Mouse (Mus musculus) hindbrain, embryonic 11.5 days (tissue): ENCODE measurements around the gene Mast1. TPM values are rescaled to one million over a fixed set of nuclear protein-coding genes. Genes with fewer than 3 reads are reported as not detected.
"Not testable (repeated sequence)": the region's sequence is repeated elsewhere in the genome, so short reads cannot be mapped to it uniquely, and the experiment has no call there.

Experiments
- ATAC-seq: fragments of 200-750 bp; cut with Nextera tagmentation; 2 replicates; pipeline ENCODE4 v1.8.0; 2017; ENCODE audit warnings: mild to moderate bottlenecking, moderate TSS enrichment, moderate library complexity; ENCODE audit not compliant: low FRiP score
- DNase-seq: peaks from one replicate; pipeline ENCODE4 v3.0.0-alpha.2; 2015; ENCODE audit warnings: low spot score
- H3K27ac ChIP-seq: fragments of 300-500 bp; sonication (generic); 2 replicates; pipeline ENCODE4 v1.5.1; 2014; ENCODE audit warnings: mild to moderate bottlenecking, low read depth, low read length
- H3K27me3 ChIP-seq: fragments of 300-500 bp; sonication (generic); 2 replicates; pipeline ENCODE4 v1.6.1; 2014; ENCODE audit warnings: mild to moderate bottlenecking, low read length, moderate library complexity, mixed read lengths; ENCODE audit not compliant: control insufficient read depth, insufficient read depth
- H3K36me3 ChIP-seq: fragments of 300-500 bp; sonication (generic); 2 replicates; pipeline ENCODE4 v1.6.1; 2014; ENCODE audit warnings: mild to moderate bottlenecking, low read length, moderate library complexity, mixed read lengths; ENCODE audit not compliant: control insufficient read depth, insufficient read depth
- H3K4me1 ChIP-seq: fragments of 300-500 bp; sonication (generic); replicated peaks from 2 replicates; pipeline ENCODE4 v1.6.1; 2014; ENCODE audit warnings: low read length, mixed read lengths; ENCODE audit not compliant: control insufficient read depth, insufficient read depth
- H3K4me2 ChIP-seq: fragments of 300-500 bp; sonication (generic); replicated peaks from 2 replicates; pipeline ENCODE4 v1.6.1; 2014; ENCODE audit warnings: mild to moderate bottlenecking, low read depth, low read length
- H3K4me3 ChIP-seq: fragments of 300-500 bp; sonication (generic); 2 replicates; pipeline ENCODE4 v1.5.1; 2014; ENCODE audit warnings: low read depth, low read length
- H3K9ac ChIP-seq: fragments of 300-500 bp; sonication (generic); 2 replicates; pipeline ENCODE4 v1.6.1; 2014; ENCODE audit warnings: low read depth, low read length
- H3K9me3 ChIP-seq: fragments of 300-500 bp; sonication (generic); 2 replicates; pipeline ENCODE4 v1.6.1; 2016; ENCODE audit warnings: low read length; ENCODE audit not compliant: control insufficient read depth
- WGBS: fragments of 180-500 bp; shearing (Covaris S2); extraction: QIAGEN DNeasy Blood & Tissue Kit; methylation state at CpG from one replicate; pipeline ENCODE4 v1.1.7; 2014; 5-methylcytosine and 5-hydroxymethylcytosine counted together
- polyA plus RNA-seq: library from polyadenylated mRNA; unstranded; fragments of >200 nt; fragmentation: Nextera tagmentation; extraction: Ambion mirVana; gene quantifications from 2 replicates; pipeline ENCODE4 v1.2.1, GENCODE M21; 2014

The Mast1 gene
- polyA plus RNA-seq, 1 experiment from 2014 or later: 11.4 TPM

DNA sequence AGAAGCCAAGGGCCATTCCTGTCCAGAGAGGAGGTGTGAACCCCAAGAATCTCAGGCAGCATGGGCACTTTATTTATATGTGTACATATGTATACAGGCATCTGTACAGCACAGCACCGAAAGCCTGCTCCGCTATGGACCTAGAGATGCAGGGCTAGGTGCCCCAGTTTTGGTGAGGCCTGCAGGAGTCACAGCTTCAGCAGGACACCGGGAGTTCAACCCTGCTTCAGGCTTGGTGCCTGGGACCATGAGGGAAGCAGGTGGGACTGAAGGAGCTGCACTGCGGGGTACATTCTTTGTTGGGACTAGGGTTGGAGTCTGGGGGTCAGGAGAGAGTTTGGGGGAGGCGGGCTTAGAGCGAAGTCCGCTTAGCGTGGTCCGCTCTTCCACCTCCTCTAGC is 25.3 kb downstream of the Mast1 start:
- Histone ChIP-seq H3K4me1 (0 out of 2 replicates have a peak, but pooled peaks cover 7% of the 10 kb centered on the region), H3K9ac (no peak overlapping the region), H3K4me3 (no peak overlapping the region), H3K27ac (no peak overlapping the region), H3K4me2 (no peak overlapping the region), H3K9me3 (no peaks in the 10 kb centered on the region; the same call in 1 of the 2 replicates), H3K36me3 (0 out of 2 replicates have a peak, but pooled peaks cover 2% of the 10 kb centered on the region), H3K27me3 (peaks cover 53% of the 10 kb centered on the region)
- no peak for ATAC-seq
- DNase-seq: no peak
- 75% methylated on average over 9 of the region's 9 CpGs for WGBS

DNA sequence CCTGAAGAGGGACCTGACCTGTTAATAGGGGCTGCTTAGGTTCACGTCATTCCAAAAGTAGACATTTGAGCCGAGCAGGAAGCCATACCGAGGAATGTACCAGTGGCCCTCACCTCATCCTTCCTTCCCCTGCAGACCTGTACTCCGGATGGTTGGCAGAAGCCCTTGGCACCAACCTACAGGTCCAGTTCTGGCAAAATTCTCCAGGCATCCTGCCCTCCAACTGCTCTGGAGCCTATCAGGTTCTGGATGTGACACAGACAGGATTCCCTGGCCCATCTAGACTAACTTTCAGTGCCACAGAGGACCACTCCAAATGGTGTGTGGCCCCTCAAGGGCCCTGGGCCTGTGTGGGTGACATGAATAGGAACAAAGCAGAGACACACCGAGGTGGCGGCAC is 26.6 kb downstream of the Mast1 start:
- H3K36me3 ChIP-seq: 0 out of 2 replicates have a peak, but pooled peaks cover 2% of the 10 kb centered on the region
- H3K27ac ChIP-seq: no peak overlapping the region
- no peak overlapping the region for H3K9ac ChIP-seq
- DNase-seq (no peak), ATAC-seq (no peak)
- H3K27me3 ChIP-seq: peaks cover 48% of the 10 kb centered on the region
- no peaks in the 10 kb centered on the region; the same call in 1 of the 2 replicates for H3K9me3 ChIP-seq
- WGBS: 93% methylated on average over 6 of the region's 6 CpGs
- no peak overlapping the region for H3K4me2 ChIP-seq
- 0 out of 2 replicates have a peak, but pooled peaks cover 7% of the 10 kb centered on the region for H3K4me1 ChIP-seq
- no peak overlapping the region for H3K4me3 ChIP-seq

DNA sequence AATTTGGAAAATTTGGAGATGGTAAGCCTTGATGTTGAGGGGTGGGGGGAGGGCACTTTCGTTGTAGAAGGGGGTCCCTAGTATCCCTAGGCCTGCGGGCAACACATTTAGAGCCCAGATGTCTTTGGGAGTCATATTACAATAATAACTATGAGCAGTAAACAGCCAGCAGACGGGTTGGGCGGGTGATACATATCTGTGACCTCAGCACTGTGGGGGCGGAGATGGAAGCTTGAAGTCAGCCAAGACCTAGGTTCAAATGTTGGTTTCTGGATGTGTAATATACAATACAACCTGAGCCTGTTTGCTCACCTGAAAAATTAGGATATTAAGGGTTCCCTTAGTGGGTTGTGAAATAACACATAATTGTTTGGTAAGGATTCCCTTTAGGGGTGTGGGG is 27.2 kb downstream of the Mast1 start:
- Histone ChIP-seq H3K4me1 (0 out of 2 replicates have a peak, but pooled peaks cover 7% of the 10 kb centered on the region), H3K9ac (no peak overlapping the region), H3K27ac (no peak overlapping the region), H3K4me2 (no peak overlapping the region), H3K36me3 (no peaks in the 10 kb centered on the region), H3K9me3 (no peaks in the 10 kb centered on the region; the same call in 1 of the 2 replicates), H3K4me3 (no peak overlapping the region), H3K27me3 (peaks cover 45% of the 10 kb centered on the region)
- 78% methylated on average over 5 of the region's 5 CpGs for WGBS
- ATAC-seq (no peak), DNase-seq (no peak)

DNA sequence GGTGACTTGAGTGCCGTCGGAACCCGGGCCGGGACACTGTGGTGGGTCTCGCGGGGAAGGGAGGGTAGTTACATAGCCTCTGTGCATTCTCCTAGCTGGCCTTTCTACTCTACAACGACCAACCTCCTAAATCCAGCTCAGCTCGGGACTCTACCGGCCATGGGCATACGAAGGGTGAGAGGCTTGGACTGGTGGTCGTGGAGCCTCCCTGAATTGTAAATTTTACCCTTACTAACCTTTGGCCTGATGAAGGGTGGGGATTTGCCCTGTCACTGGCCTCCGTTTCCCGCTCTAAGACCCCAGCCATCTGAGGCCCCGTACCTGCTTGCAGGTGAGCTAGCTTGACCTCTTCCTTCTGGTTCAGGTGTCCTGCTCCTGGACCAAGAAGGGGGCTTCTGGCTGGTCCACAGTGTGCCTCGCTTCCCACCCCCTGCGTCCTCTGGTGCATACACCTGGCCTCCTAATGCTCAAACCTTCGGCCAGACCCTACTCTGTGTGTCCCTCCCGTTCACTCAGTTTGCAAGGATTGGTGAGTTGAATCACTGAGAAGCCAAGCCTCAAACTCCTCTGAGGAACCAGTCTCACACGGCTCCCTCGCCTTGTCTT is 27.9 kb downstream of the Mast1 start:
- no peaks in the 10 kb centered on the region for H3K36me3 ChIP-seq
- H3K9me3 ChIP-seq: no peaks in the 10 kb centered on the region; the same call in 1 of the 2 replicates
- DNase-seq: no peak
- peak overlapping the region; percentile 41 for H3K4me3 ChIP-seq
- no peak overlapping the region for H3K27ac ChIP-seq
- H3K27me3 ChIP-seq: peaks cover 46% of the 10 kb centered on the region
- 51% methylated on average over 20 of the region's 20 CpGs for WGBS
- H3K4me1 ChIP-seq: 0 out of 2 replicates have a peak, but pooled peaks cover 7% of the 10 kb centered on the region
- H3K4me2 ChIP-seq: peak overlapping the region; percentile 75
- 0 out of 2 replicates have a peak overlapping the region, but pooled peaks have one; percentile 52 for H3K9ac ChIP-seq
- ATAC-seq: 0 out of 2 replicates have a peak, but pooled peaks have one; percentile 11

DNA sequence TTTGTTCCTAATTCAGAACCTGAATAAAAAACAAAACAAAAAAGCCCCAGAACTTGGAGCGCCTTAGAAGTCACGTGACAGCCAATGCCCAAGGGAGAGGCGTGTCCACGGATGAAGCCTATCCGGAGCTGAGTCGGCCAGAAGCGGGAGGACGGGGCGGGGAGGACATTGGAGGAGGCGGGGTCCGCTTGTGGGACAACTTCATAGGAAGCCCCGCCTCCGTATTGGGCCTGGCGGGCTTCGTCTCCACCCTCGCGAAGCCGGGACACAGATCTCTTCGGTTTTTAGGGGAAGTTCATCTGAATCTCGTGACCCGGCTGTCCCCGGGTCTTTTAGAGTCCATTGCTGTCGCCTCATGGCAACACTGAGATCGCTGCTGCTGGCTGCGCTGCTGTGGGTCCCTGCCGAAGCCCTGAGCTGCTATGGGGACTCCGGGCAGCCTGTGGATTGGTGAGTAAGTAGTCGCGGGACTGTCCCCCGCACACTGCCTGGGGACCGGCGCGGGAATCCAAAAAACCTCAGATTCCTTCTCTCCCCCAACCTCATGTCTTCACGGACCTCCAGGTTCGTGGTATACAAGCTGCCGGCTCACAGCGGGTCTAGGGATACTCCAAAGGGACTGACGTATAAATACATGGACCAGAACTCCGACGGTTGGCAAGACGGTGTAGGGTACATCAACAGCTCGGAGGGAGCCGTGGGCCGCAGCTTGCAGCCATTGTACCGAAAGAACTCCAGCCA is 28.6 kb downstream of the Mast1 start, which contains the start of gene Dnase2a:
Dnase2a (plus strand) TSS at position 140 of the 741 bp plus-strand sequence.
- 1% methylated on average over 45 of the region's 45 CpGs for WGBS

DNA sequence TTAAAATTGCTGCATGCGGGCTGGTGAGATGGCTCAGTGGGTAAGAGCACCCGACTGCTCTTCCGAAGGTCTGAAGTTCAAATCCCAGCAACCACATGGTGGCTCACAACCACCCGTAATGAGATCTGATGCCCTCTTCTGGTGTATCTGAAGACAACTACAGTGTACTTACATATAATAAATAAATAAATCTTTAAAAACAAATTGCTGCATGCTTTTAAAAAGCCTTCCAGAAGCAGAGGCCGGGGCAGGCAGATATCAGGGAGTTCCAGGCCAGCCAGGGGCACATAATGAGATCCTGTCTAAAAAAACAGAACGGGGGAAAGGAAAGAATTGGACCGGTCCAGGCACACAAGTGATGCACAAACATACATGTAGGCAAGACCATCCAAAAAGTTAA is 29.2 kb downstream of the Mast1 start:
- not testable (repeated sequence) for DNase-seq, H3K36me3 ChIP-seq, H3K9ac ChIP-seq, H3K9me3 ChIP-seq, H3K4me1 ChIP-seq, H3K27ac ChIP-seq
- H3K4me2 ChIP-seq: peak overlapping the region; percentile 75
- WGBS: 29% methylated on average over 6 of the region's 7 CpGs
- H3K27me3 ChIP-seq: peaks cover 34% of the 10 kb centered on the region
- H3K4me3 ChIP-seq: peak overlapping the region; percentile 41; the same call in 1 of the 2 replicates
- peak; percentile 15; the same call in 1 of the 2 replicates for ATAC-seq

More for the DNA sequence above, 28.6 kb downstream of the Mast1 start, which contains the start of gene Dnase2a:
- Histone ChIP-seq H3K36me3 (no peaks in the 10 kb centered on the region), H3K4me1 (0 out of 2 replicates have a peak, but pooled peaks cover 7% of the 10 kb centered on the region), H3K9ac (peak within 1 kb of the TSS; percentile 52; the same call in 1 of the 2 replicates), H3K4me2 (peak within 1 kb of the TSS; percentile 75), H3K27me3 (peaks cover 39% of the 10 kb centered on the region), H3K9me3 (no peaks in the 10 kb centered on the region), H3K27ac (no peak within 1 kb of the TSS), H3K4me3 (peak within 1 kb of the TSS; percentile 41)
- DNase-seq (peak; percentile 95), ATAC-seq (peak; percentile 91)

DNA sequence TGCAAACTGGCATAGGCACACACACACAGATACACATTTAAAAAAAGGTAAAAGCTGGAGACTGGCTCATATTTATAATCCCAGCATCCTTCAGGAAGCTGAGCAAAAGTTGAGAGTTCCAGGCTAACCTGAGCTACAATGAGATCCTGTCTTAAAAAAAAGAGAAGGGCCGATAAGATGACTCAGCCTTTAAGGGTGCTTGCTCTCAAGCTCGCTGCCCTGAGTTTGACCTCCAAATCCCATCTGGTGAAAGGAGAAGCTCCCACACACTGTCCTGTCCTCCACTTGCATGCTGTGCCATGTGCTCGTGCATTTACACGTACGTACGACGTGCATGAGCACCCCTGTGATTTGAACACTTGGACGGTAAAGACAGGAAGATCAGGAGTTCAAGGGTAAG is 29.7 kb downstream of the Mast1 start:
- Histone ChIP-seq H3K4me3 (no peak overlapping the region), H3K27ac (no peak overlapping the region), H3K4me1 (0 out of 2 replicates have a peak, but pooled peaks cover 5% of the 10 kb centered on the region), H3K9me3 (no peaks in the 10 kb centered on the region), H3K4me2 (no peak overlapping the region), H3K9ac (no peak overlapping the region), H3K27me3 (peaks cover 29% of the 10 kb centered on the region), H3K36me3 (no peaks in the 10 kb centered on the region)
- WGBS: 80% methylated on average over 8 of the region's 8 CpGs
- ATAC-seq: no peak
- no peak for DNase-seq

DNA sequence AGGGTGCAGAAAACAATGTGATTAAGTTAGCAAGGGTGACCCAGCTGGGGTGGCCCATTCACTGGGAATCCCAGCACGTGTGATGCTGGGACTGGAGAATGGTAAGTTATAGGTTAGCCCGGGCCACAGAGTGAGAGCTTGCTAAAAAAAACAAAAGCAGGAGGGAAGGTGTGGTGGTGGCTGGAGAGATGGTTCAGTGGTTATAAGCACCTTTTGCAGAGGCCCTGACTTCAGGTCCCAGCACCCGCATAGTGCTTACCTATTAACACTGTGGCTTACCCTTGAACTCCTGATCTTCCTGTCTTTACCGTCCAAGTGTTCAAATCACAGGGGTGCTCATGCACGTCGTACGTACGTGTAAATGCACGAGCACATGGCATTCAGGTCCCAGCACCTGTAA is 30.1 kb downstream of the Mast1 start:
- WGBS: 93% methylated on average over 9 of the region's 9 CpGs
- H3K4me2 ChIP-seq: no peak overlapping the region
- no peaks in the 10 kb centered on the region for H3K36me3 ChIP-seq
- H3K9me3 ChIP-seq: no peaks in the 10 kb centered on the region
- no peak overlapping the region for H3K4me3 ChIP-seq
- H3K4me1 ChIP-seq: 0 out of 2 replicates have a peak, but pooled peaks cover 5% of the 10 kb centered on the region
- no peak overlapping the region for H3K27ac ChIP-seq
- DNase-seq (no peak), ATAC-seq (no peak)
- no peak overlapping the region for H3K9ac ChIP-seq
- H3K27me3 ChIP-seq: peaks cover 25% of the 10 kb centered on the region
